Mouse (Mus musculus) embryonic stem cell, embryonic (primary cell): Measurements from ENCODE around the gene Scamp4.

Experiments used
- CTCF ChIA-PET, 4 experiments: fragments of 300-600 bp in 2 of 4; fragments of 350-600 bp in 2 of 4; sonication (Branson Sonifier 250); formaldehyde crosslinking; loops; one replicate each; lab custom pipeline; 2022; ENCODE audit warnings: inconsistent platforms in 2 of 4; lab: Charles Lee
- POLR2A ChIA-PET, 4 experiments: fragments of 300-600 bp in 2 of 4; fragments of 350-600 bp in 2 of 4; sonication (Branson Sonifier 250); formaldehyde crosslinking; loops; one replicate each; lab custom pipeline; 2022; ENCODE audit warnings: antibody characterized with exemption in 4 of 4, inconsistent platforms in 1 of 4; lab: Charles Lee

Scamp4 gene

DNA sequence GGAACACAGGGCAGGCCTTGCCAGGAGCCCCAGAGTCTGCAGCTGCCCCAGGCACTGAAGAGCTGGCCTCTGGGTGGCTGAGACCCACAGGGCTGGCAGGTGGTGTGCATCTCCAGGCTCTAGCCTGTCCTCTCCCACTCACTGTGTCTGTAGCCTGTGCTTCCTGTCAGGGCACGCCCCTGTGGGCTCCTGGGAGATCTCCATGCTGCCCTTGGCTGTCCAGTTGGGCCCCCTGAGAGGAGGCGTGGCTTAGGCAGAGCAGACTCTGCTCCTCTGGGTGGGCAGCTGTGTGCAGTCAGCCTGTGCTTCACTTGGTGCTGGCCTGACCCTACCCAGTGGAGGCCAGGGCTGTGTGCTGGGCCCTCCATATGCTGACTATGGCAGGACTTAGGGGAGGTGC is 25.0 kb downstream of the Scamp4 start:
- POLR2A ChIA-PET: interaction anchor here in 2 of 4 experiments (0.9 to 10.3 kb wide), 9 partner anchors 9 to 58 kb away, joined by 3 to 121 read pairs (median 4); partner anchors contain the start of gene Abhd17a (in 1 of the 2)
- CTCF ChIA-PET: interaction anchor here in 3 of 4 experiments (0.7 to 1.3 kb wide), 4 partner anchors 10 to 49 kb away, joined by 3 read pairs; no protein-coding TSS in a partner anchor

DNA sequence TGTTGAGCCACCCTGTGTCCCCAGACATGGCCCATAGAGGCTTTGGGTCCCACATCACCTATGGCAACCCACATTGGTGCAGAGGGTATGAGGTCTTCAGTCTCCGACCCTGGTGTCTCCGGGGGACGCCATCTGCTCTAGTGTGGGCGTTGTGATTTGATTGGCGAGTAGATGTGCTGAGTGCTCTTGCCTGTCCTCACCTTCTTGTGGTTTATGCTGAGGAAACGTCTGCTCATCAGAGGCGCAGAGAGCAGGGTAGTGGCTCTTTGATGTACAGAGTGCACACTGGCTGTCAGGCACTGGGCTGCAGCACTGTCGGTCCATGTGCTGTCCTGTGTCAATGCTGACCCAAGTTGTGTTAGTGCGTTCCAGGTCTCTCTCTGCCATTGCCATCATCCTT is 26.3 kb downstream of the Scamp4 start:
- ChIA-PET CTCF (no interaction called here), POLR2A (interaction anchor here in 2 of 4 experiments (0.8 to 10.3 kb wide), 5 partner anchors 8 to 48 kb away, joined by 3 to 121 read pairs (median 4); no protein-coding TSS in a partner anchor)

- CTCF ChIA-PET: interaction anchor here in 2 of 4 experiments (0.6 to 1.6 kb wide), 3 partner anchors 12 to 57 kb away, joined by 3 to 4 read pairs (median 3); no protein-coding TSS in a partner anchor
- POLR2A ChIA-PET: interaction anchor here in 2 of 4 experiments (0.8 to 16.1 kb wide), 16 partner anchors 11 to 74 kb away, joined by 3 to 147 read pairs (median 4); partner anchors contain the start of genes Csnk1g2 (in 2 of the 2), Gm49322 (in 1 of the 2), Mknk2 (in 1 of the 2) and Rexo1 (in 1 of the 2)
Observed at GRCm38 (mm10) chr10:80635345-80635744, 32.7 kb downstream of the Scamp4 start.

DNA sequence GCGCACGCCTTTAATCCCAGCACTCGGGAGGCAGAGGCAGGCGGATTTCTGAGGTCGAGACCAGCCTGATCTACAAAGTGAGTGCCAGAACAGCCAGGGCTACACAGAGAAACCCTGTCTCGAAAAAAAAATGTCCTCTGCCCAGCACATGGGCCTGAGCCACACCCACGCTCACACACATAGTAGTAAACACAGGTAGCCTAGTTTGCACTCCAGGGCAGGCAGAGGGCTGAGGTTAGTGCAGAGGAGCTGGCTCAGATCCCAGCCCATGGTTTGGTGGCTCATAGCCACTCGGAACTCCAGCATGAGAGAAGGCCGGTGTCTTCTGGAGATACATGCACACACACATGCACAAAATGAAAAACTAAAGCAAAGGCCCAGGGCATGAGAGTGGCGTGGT is 44.3 kb downstream of the Scamp4 start:
- CTCF ChIA-PET: interaction anchor here in 2 of 4 experiments (0.6 to 0.7 kb wide), 2 partner anchors 41 to 97 kb away, joined by 3 to 4 read pairs; no protein-coding TSS in a partner anchor
- POLR2A ChIA-PET: interaction anchor here in 3 of 4 experiments (0.7 to 33.3 kb wide), 9 partner anchors 8 to 90 kb away, joined by 3 to 944 read pairs (median 5); partner anchors contain the start of genes Mknk2 (in 2 of the 3) and Csnk1g2 (in 1 of the 3)

DNA sequence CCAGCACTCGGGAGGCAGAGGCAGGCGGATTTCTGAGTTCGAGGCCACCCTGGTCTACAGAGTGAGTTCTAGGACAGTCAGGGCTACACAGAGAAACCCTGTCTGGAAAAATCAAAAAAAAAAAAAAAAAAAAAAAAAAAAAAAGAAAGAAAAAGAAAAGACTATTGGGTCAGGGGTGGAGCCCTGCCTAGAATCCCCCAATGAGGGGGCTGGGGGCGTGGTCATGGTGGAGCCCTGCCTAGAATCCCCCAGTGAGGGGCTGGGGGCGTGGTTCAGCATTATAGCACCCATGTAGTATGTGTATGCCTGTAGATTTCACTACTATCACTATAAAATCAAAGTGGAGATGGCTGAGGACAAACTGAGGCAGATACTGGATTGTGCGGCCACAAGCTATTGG is 47.2 kb downstream of the Scamp4 start:
- POLR2A ChIA-PET: interaction anchor here in 3 of 4 experiments (1.2 to 33.3 kb wide), 10 partner anchors 10 to 60 kb away, joined by 3 to 944 read pairs (median 12); partner anchors contain the start of genes Csnk1g2 (in 2 of the 3), Mknk2 (in 2 of the 3) and Abhd17a (in 1 of the 3)
- CTCF ChIA-PET: interaction anchor here in 2 of 4 experiments (0.5 to 2.0 kb wide), 4 partner anchors 71 to 231 kb away, joined by 3 to 5 read pairs (median 4); no protein-coding TSS in a partner anchor

DNA sequence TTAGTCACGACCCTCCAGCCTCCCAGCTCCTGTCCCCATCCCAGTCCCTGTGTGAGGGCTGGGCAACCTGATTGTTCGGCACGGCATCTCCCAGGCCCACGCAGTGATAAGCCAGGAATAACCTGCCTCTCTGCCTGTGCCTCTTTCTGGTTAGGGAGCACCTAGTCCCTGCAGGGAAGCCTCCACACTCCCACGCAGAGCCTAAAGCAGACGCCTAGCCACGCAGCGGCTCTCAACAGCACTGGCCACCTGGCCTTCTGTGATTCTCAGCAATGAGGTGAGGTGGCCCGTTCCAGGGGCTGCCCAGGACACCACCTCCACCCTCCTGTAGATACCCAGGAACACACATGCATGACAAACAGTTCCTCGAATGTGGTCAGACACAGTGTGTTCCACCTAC is 47.7 kb downstream of the Scamp4 start:
- CTCF ChIA-PET: interaction anchor here in 2 of 4 experiments (0.5 to 2.0 kb wide), 4 partner anchors 10 to 231 kb away, joined by 3 to 5 read pairs (median 4); no protein-coding TSS in a partner anchor
- POLR2A ChIA-PET: interaction anchor here in 3 of 4 experiments (0.9 to 33.3 kb wide), 10 partner anchors 10 to 133 kb away, joined by 3 to 944 read pairs (median 12); partner anchors contain the start of genes Csnk1g2 (in 2 of the 3), Mknk2 (in 2 of the 3) and Abhd17a (in 1 of the 3)

DNA sequence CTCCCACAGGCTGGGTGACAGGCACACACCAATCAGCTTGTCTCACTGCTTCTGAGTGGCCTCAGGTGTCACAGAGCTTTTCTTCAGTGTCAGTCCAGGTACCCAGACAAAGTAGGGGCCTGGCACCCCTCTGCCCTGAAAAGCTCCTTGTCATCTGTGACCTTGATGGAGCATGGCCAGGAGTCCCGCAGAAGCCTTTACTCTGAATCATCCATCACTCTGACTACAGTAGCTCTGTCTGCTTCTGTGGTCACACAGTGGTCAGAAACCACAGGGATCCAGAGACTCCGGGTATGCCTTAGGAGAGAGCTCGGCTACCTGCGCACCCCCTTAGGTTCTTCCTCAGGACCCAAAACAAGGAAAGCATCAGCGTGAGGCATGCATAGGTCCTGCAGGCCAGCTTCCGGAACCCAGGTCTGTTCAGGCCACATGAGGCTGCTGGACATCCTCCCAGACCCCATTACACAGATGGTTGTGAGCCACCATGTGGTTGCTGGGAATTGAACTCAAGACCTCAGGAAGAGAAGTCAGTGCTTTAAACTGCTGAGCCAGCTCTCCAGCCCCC is 50.6 kb downstream of the Scamp4 start:
- CTCF ChIA-PET: interaction anchor here in 3 of 4 experiments (0.6 to 2.1 kb wide), 11 partner anchors 8 to 147 kb away, joined by 3 to 9 read pairs (median 4); partner anchors contain the start of gene Abhd17a (in 1 of the 3)
- POLR2A ChIA-PET: interaction anchor here in 3 of 4 experiments (0.9 to 33.3 kb wide), 24 partner anchors 10 to 486 kb away, joined by 3 to 944 read pairs (median 5); partner anchors contain the start of genes Csnk1g2 (in 2 of the 3), Mknk2 (in 2 of the 3) and Abhd17a (in 1 of the 3)

DNA sequence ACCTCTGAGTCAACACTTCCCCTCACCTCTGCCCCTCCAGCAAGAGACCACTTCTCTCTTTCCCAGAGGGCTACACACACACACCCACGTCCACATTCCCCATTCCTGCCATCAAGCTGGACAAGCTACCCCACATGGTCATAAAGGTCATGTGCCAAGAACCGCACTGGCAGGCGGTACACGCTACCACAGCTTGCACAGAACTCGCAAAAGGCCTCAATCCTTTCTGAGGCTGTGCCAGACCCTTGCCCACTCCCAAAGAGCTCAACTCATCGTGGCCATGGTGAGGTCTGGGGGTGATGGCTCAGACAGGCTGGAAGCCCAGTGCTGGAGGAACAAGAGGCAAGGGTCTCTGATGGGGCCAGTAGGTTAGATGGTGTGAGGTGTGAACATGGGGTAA is 52.2 kb downstream of the Scamp4 start:
- POLR2A ChIA-PET: interaction anchor here (0.6 to 33.3 kb wide), 17 partner anchors 10 to 99 kb away, joined by 3 to 944 read pairs (median 5); partner anchors contain the start of genes Mknk2 (in 2 of the 4), Abhd17a (in 1 of the 4) and Csnk1g2 (in 1 of the 4)

DNA sequence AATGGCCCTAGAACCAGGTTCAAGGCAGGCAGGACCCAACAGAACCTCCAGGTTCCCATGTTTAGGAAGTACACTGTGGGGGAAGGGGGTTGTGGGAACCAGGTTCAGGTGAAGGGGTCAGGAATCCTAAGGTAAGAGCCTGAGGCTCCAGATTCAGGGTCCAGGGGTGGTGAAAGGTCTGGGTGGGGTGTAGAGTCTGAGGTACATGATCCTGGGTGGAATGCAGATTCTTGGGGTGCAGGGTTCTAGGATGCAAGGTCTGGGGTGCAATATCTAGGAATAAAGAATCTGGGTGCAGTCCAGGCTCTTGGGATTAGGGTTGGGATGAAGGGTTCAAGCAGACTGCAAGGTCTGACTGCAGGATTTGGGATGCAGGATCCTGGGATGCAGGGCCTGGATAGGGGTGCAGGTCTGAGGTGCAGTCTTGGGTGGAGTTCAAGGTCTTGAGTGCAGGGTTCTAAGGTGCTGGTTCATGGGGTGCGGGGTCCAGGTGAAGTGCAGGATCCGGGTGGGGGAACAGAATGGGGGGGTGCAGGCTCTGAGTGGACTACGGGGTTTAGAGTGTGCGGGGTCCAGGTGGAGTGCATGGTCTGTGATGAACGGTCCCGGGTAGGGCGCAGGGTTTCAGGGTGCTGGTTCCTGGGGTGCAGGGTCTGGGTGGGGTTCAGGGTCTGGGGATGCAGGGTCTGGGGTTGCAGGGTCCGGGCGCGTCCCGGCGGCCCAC is 52.9 kb downstream of the Scamp4 start:
- CTCF ChIA-PET: no interaction called here
- POLR2A ChIA-PET: interaction anchor here (1.1 to 33.3 kb wide), 8 partner anchors 15 to 65 kb away, joined by 3 to 944 read pairs (median 16); partner anchors contain the start of genes Mknk2 (in 2 of the 4) and Abhd17a (in 1 of the 4)

More for the DNA sequence above, 52.2 kb downstream of the Scamp4 start:
- CTCF ChIA-PET: interaction anchor here in 1 of 4 experiments (1.6 kb wide), 1 partner anchor 10 kb away, joined by 9 read pairs; no protein-coding TSS in a partner anchor

DNA sequence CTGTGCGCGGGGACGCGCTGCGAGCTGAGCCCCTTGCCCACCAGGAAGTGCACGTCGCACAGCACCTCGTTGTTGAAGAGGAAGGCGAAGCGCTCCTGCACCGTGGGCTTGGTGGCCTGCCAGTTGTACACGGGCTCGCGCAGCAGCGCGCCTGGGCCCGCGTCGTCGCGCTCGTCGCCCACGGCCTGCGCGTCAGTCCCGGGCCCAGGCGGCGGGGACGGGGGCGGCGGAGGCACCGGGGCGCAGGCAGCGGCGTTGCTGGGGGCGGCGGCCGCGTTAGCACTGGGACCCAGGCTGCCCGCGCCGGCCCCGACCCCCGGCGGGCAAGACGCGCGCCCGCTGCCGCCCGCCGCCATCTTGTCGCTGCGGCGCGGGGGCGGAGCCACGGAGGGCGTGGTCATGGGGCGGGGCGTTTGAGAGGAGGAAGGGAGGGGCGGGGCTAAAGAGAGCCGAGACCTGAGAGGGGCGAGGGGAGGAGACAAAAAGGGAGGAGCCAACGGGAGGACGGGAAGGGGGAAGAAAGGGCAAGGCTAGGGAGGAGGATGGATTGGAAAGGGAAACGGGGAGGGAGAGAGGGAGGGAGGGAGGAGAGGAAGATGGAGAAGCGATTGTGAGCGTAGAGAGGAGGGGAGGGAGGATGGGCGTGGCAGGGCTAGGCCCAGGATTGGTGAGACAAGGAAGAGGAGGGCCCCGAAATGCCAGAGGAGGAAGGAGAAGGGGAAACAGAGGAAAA is 53.6 kb downstream of the Scamp4 start:
- POLR2A ChIA-PET: interaction anchor here in 2 of 4 experiments (0.7 to 33.3 kb wide), 9 partner anchors 15 to 225 kb away, joined by 3 to 944 read pairs (median 5); partner anchors contain the start of genes Mknk2 (in 2 of the 2), Abhd17a (in 1 of the 2) and Csnk1g2 (in 1 of the 2)
- CTCF ChIA-PET: interaction anchor here in 1 of 4 experiments (5.3 kb wide), 1 partner anchor 20 kb away, joined by 74 read pairs; the partner anchor contains the start of gene Mknk2

DNA sequence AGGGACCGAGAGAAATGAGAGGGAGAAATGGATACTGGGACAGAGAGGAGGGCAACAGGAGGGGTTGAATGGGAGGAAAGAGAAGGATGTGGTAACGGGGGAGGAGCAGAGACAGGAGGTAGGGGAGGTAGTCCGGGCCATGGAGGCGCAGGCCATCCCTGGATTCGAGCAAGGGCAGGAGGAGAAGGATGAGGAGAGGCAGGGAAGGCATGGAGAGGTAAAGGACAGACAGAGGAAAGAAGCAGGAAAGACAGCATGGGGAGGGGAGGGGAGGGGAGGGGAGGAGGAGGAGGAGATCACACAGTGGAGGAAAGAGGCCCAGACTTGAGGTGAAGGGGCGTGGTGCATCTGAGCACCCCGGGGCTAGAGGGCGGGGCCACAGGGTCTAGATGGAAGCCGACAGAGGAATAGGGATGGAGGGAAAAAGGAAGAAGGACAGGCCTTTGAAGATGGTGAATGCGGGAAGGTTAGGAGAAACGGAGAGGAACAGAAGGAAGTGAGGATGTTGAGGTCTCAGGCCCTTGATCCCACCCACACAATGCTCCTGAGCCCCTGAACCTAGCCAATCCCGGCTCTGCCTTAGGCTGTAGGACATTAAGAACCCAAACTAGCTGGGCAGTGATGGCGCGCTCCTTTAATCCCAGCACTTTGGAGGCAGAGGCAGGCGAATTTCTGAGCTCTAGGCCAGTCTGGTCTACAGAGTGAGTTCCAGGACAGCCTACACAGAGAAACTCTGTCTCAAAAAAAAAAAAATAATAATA is 54.4 kb downstream of the Scamp4 start, which contains the start of gene Btbd2:
Gene Btbd2 (minus strand): TSS at position 209 of the 761 bp plus-strand sequence.
- ChIA-PET CTCF (interaction anchor here in 3 of 4 experiments (0.7 to 5.3 kb wide), 8 partner anchors 19 to 118 kb away, joined by 3 to 74 read pairs (median 4); partner anchors contain the start of genes Abhd17a (in 1 of the 3), Atp8b3 (in 1 of the 3), Klf16 (in 1 of the 3) and Mknk2 (in 1 of the 3)), POLR2A (interaction anchor here in 3 of 4 experiments (0.7 to 33.3 kb wide), 16 partner anchors 15 to 224 kb away, joined by 3 to 944 read pairs (median 5); partner anchors contain the start of genes Csnk1g2 (in 2 of the 3), Mknk2 (in 2 of the 3), Abhd17a (in 1 of the 3) and Ap3d1 (in 1 of the 3))

- CTCF ChIA-PET: interaction anchor here (0.5 to 5.3 kb wide), 25 partner anchors 9 to 1970 kb away, joined by 3 to 74 read pairs (median 4); partner anchors contain the start of genes Atp8b3 (in 2 of the 4), Klf16 (in 2 of the 4), Mknk2 (in 2 of the 4) and Abhd17a (in 1 of the 4)
- POLR2A ChIA-PET: interaction anchor here (0.6 to 33.3 kb wide), 26 partner anchors 10 to 271 kb away, joined by 3 to 944 read pairs (median 5); partner anchors contain the start of genes Csnk1g2 (in 2 of the 4), Mknk2 (in 2 of the 4), Rexo1 (in 2 of the 4) and Abhd17a (in 1 of the 4)
Observed at GRCm38 (mm10) chr10:80658194-80658840, 55.6 kb downstream of the Scamp4 start.

- ChIA-PET POLR2A (interaction anchor here (0.8 to 33.3 kb wide), 20 partner anchors 13 to 271 kb away, joined by 3 to 944 read pairs (median 6); partner anchors contain the start of genes Ap3d1 (in 2 of the 4), Mknk2 (in 2 of the 4), Abhd17a (in 1 of the 4) and Csnk1g2 (in 1 of the 4)), CTCF (interaction anchor here (0.5 to 5.3 kb wide), 34 partner anchors 8 to 1969 kb away, joined by 3 to 74 read pairs (median 4); partner anchors contain the start of genes Mknk2 (in 3 of the 4), Atp8b3 (in 2 of the 4), Klf16 (in 2 of the 4) and Abhd17a (in 1 of the 4))
Observed at GRCm38 (mm10) chr10:80658841-80659202, 56.1 kb downstream of the Scamp4 start.

DNA sequence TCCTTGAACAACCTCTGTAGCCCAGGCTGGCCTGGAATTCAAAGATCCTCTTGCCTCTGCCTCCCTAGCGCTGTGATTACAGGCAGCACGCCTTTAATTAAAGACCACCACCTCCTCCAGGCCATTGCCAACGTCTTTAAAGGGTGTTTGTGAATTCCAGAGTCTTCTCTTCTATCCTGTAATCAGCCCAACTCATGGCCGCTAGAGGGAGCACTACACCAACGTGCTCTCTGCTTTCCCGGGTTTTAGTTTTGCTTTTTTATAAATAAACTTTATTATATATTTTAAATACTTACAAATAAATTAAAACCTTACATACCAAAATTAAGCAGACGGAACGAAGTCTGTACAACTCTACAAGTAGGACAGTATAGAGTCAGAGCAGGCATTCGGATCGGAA is 56.5 kb downstream of the Scamp4 start:
- POLR2A ChIA-PET: interaction anchor here (0.8 to 33.3 kb wide), 17 partner anchors 12 to 270 kb away, joined by 3 to 944 read pairs (median 7); partner anchors contain the start of genes Ap3d1 (in 2 of the 4), Mknk2 (in 2 of the 4), Abhd17a (in 1 of the 4) and Csnk1g2 (in 1 of the 4)
- CTCF ChIA-PET: interaction anchor here (0.5 to 5.3 kb wide), 30 partner anchors 9 to 271 kb away, joined by 3 to 74 read pairs (median 4); partner anchors contain the start of genes Mknk2 (in 3 of the 4), Atp8b3 (in 2 of the 4), Abhd17a (in 1 of the 4) and Klf16 (in 1 of the 4)
